Comparison of ENCODE assay signal across 19 mouse cellular contexts in the genomic region with DNA sequence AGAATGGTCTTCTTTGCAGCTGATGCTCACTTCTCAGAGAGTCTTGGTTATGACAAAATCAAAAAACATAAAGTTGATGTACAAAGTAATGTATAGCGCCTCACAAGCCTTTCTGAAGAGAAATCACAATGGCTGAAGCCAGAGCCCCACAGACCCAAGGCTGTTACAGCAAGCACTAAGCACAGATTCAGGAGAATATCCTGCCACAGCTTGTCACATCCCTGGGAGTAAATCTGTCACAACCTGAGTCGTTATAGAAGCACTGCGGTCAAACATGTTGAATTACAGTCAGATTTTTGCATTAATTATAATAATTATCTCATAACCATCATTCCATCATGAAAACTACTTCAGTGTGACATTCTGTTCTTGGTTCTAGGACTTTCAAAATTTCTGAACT.
"Had no signal": no experiment of that assay in that cellular context is flagged by ENCODE, and none has a peak within 500 bp of the region (broad histone marks: within the 10 kb centered on the region; RNA-seq: fewer than 3 reads in every experiment).

No protein-coding gene starts in this region.

- ATAC-seq: liver, postnatal 0 days; lung, postnatal 0 days; midbrain, embryonic 13.5 days; midbrain, embryonic 16.5 days had no signal

- H3K27ac ChIP-seq: liver, embryonic 15.5 days; lung, embryonic 15.5 days; macrophage; midbrain, embryonic 13.5 days; neural tube, embryonic 12.5 days; stomach, embryonic 15.5 days; stomach, postnatal 0 days had no signal

- H3K9ac ChIP-seq: liver, embryonic 15.5 days; liver, postnatal 0 days; lung, embryonic 15.5 days; midbrain, embryonic 13.5 days; neural tube, embryonic 12.5 days; stomach, embryonic 15.5 days had no signal

- H3K4me3 ChIP-seq: liver, embryonic 15.5 days; lung, embryonic 15.5 days; megakaryocyte, embryonic 14.5 days; midbrain, embryonic 13.5 days; neural tube, embryonic 12.5 days; stomach, embryonic 15.5 days had no signal

- H3K4me1 ChIP-seq: liver, embryonic 15.5 days; lung, embryonic 15.5 days; megakaryocyte, embryonic 14.5 days; midbrain, embryonic 13.5 days; neural tube, embryonic 12.5 days; stomach, embryonic 15.5 days had no signal

- H3K27me3 ChIP-seq: liver, embryonic 15.5 days; lung, embryonic 15.5 days; megakaryocyte, embryonic 14.5 days; midbrain, embryonic 13.5 days; neural tube, embryonic 12.5 days; stomach, embryonic 15.5 days had no signal

- DNase-seq: liver, postnatal 0 days; lung, adult 2 months; lung, postnatal 14 days; lung, postnatal 36 days; right cerebral cortex, postnatal 14 days; thymus, adult 18-20 months; thymus, postnatal 14 days; thymus, postnatal 36 days had no signal

- H3K36me3 ChIP-seq: liver, embryonic 15.5 days; lung, embryonic 15.5 days; midbrain, embryonic 13.5 days; neural tube, embryonic 12.5 days; stomach, embryonic 15.5 days had no signal

- H3K9me3 ChIP-seq: liver, embryonic 15.5 days; lung, embryonic 15.5 days; midbrain, embryonic 13.5 days; neural tube, embryonic 12.5 days; stomach, embryonic 15.5 days had no signal

- H3K4me2 ChIP-seq: liver, embryonic 15.5 days; lung, embryonic 15.5 days; midbrain, embryonic 11.5 days; midbrain, embryonic 13.5 days; neural tube, embryonic 12.5 days; stomach, embryonic 15.5 days had no signal
